Mouse (Mus musculus): ENCODE measurements at regions not wholly inside any gene's neighbourhood (a gene's known extent, or its start where the extent isn't known, plus 50 kb on each side); places are given as distances from the start of the nearest gene placed in this dataset.
A peak's percentile ranks its signal among the peaks of the same experiment; 100 is the strongest.

GRCm38 (mm10) chr10:92438621-92439394, 283.4 kb downstream of the Nedd1 start:
- Histone ChIP-seq H3K4me2 (ENCODE audit: low read depth, low read length) (no peak overlapping the region), H3K4me3 (ENCODE audit: low read depth, low read length) (no peak overlapping the region), H3K27ac (ENCODE audit: low read depth, low read length) (no peak overlapping the region), H3K27me3 (ENCODE audit: control insufficient read depth, insufficient read depth, low read length) (no peaks in the 10 kb centered on the region), H3K9ac (replicated peaks; ENCODE audit: low read depth, low read length) (no peak overlapping the region), H3K4me1 (ENCODE audit: control insufficient read depth, insufficient read depth, low read length) (no peaks in the 10 kb centered on the region), H3K36me3 (ENCODE audit: control insufficient read depth, insufficient read depth, low read length) (no peaks in the 10 kb centered on the region), H3K9me3 (ENCODE audit: control insufficient read depth, low read length) (no peaks in the 10 kb centered on the region)
- 33% methylated on average over 8 of the region's 8 CpGs for WGBS
- no peak for ATAC-seq (ENCODE audit: low read depth)

DNA sequence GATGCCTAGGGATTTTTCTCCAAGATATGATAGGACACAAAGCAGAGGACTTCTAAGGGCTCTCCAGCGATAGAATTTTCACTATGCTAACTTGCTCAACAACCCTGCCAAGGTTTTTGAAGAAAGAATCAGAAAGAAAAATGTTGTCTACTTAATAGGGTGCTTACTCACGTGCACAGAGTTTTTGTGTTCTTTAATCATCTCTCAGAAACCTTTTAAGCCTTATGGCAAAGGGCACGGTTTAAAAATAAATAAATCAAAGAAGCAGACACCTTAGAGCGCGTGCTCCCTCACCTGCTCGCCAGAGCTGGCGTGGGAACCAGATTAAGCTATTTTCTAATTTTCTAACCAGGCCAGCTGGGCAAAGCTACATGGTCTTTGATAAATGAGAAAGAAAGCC, 293.0 kb downstream of the Nedd1 start:
- 72% methylated on average over 7 of the region's 7 CpGs for WGBS
- no peaks in the 10 kb centered on the region for H3K9me3 ChIP-seq (ENCODE audit: control insufficient read depth, low read length)
- no peak overlapping the region for H3K9ac ChIP-seq (replicated peaks; ENCODE audit: low read depth, low read length)
- ATAC-seq (ENCODE audit: low read depth) = no peak
- no peak overlapping the region for H3K4me3 ChIP-seq (ENCODE audit: low read depth, low read length)
- no peaks in the 10 kb centered on the region for H3K36me3 ChIP-seq (ENCODE audit: control insufficient read depth, insufficient read depth, low read length)
- no peaks in the 10 kb centered on the region for H3K27me3 ChIP-seq (ENCODE audit: control insufficient read depth, insufficient read depth, low read length)
- no peak overlapping the region for H3K27ac ChIP-seq (ENCODE audit: low read depth, low read length)
- H3K4me2 ChIP-seq (ENCODE audit: low read depth, low read length) = no peak overlapping the region
- H3K4me1 ChIP-seq (ENCODE audit: control insufficient read depth, insufficient read depth, low read length) = no peaks in the 10 kb centered on the region

DNA sequence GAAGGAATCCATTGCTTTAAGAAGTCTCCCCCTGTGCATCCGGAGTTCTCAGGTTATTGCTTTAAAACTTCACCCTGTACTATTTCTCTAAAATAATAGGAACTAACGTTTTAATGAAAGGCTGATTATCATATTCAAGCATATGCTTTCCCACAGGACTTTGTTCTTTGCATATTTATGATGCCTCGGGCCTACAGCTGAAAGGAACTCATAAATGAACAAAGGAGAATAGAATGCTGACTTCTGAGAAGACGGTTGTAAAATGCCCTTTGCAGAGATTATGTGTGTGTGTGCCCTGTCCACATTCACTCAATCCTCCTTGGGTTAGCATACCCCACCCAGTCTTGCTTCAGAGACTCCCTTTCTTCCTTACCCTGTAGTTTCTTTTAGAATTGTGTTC, 294.2 kb downstream of the Nedd1 start:
- Histone ChIP-seq H3K4me3 (ENCODE audit: low read depth, low read length) (no peak overlapping the region), H3K27ac (ENCODE audit: low read depth, low read length) (no peak overlapping the region)
- WGBS = 10% methylated on average over 4 of the region's 4 CpGs

DNA sequence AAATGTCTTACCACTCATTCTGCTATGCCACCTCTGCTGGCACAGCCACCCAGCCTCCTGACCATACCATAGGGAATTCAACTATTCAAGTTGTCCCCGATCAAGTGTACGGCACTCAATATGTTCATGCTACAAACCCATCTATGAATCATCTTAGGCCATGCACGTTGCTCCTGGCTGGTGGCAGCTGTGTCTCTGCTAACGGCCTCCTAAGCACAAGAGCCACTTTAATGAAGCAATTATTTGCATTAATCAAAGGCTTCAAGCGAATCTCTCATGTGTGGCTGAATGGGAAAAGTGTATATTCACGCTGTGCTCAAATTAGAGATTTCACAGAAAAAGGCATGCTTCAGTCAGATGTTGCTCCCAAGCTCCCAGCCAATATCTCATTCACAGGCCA, 295.8 kb downstream of the Nedd1 start:
- Histone ChIP-seq H3K27me3 (ENCODE audit: control insufficient read depth, insufficient read depth, low read length) (no peaks in the 10 kb centered on the region), H3K27ac (ENCODE audit: low read depth, low read length) (no peak overlapping the region), H3K9me3 (ENCODE audit: control insufficient read depth, low read length) (no peaks in the 10 kb centered on the region), H3K4me3 (ENCODE audit: low read depth, low read length) (no peak overlapping the region), H3K36me3 (ENCODE audit: control insufficient read depth, insufficient read depth, low read length) (no peaks in the 10 kb centered on the region), H3K9ac (replicated peaks; ENCODE audit: low read depth, low read length) (no peak overlapping the region), H3K4me1 (ENCODE audit: control insufficient read depth, insufficient read depth, low read length) (no peaks in the 10 kb centered on the region), H3K4me2 (ENCODE audit: low read depth, low read length) (no peak overlapping the region)
- no peak for ATAC-seq (ENCODE audit: low read depth)
- 35% methylated on average over 6 of the region's 6 CpGs for WGBS

More for the DNA sequence above, 294.2 kb downstream of the Nedd1 start:
- Histone ChIP-seq H3K36me3 (ENCODE audit: control insufficient read depth, insufficient read depth, low read length) (no peaks in the 10 kb centered on the region), H3K9me3 (ENCODE audit: control insufficient read depth, low read length) (no peaks in the 10 kb centered on the region), H3K4me1 (ENCODE audit: control insufficient read depth, insufficient read depth, low read length) (no peaks in the 10 kb centered on the region), H3K9ac (replicated peaks; ENCODE audit: low read depth, low read length) (no peak overlapping the region), H3K27me3 (ENCODE audit: control insufficient read depth, insufficient read depth, low read length) (no peaks in the 10 kb centered on the region), H3K4me2 (ENCODE audit: low read depth, low read length) (no peak overlapping the region)
- no peak for ATAC-seq (ENCODE audit: low read depth)

DNA sequence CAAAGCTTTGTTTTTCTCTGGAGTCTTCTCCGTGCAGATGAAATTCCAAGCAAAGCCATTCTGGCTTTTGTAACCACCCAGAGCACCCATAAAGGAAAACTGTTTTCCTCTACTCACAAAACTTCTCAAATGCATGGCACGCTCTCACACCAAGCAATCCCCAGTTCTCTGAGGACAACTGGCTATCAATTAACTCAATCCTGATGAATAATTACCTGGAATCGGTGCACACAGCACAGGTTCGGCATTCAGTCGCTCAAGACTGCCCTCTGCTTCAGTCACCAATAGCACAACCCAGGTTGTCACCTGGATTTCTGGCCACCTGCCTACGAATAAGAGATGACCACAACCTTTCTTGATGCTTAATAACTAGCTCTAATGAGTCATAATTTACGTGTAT, 309.5 kb downstream of the Nedd1 start:
- Histone ChIP-seq H3K36me3 (ENCODE audit: control insufficient read depth, insufficient read depth, low read length) (no peaks in the 10 kb centered on the region), H3K9ac (replicated peaks; ENCODE audit: low read depth, low read length) (no peak overlapping the region), H3K4me3 (ENCODE audit: low read depth, low read length) (no peak overlapping the region), H3K4me1 (ENCODE audit: control insufficient read depth, insufficient read depth, low read length) (no peaks in the 10 kb centered on the region), H3K9me3 (ENCODE audit: control insufficient read depth, low read length) (no peaks in the 10 kb centered on the region), H3K4me2 (ENCODE audit: low read depth, low read length) (no peak overlapping the region), H3K27ac (ENCODE audit: low read depth, low read length) (no peak overlapping the region), H3K27me3 (ENCODE audit: control insufficient read depth, insufficient read depth, low read length) (no peaks in the 10 kb centered on the region)
- no peak for ATAC-seq (ENCODE audit: low read depth)
- WGBS = 89% methylated on average over 7 of the region's 7 CpGs

- Histone ChIP-seq H3K27ac (ENCODE audit: low read depth, low read length) (no peak overlapping the region), H3K9me3 (ENCODE audit: control insufficient read depth, low read length) (no peaks in the 10 kb centered on the region), H3K4me2 (ENCODE audit: low read depth, low read length) (no peak overlapping the region), H3K36me3 (ENCODE audit: control insufficient read depth, insufficient read depth, low read length) (no peaks in the 10 kb centered on the region), H3K9ac (replicated peaks; ENCODE audit: low read depth, low read length) (no peak overlapping the region), H3K4me1 (ENCODE audit: control insufficient read depth, insufficient read depth, low read length) (no peaks in the 10 kb centered on the region), H3K4me3 (ENCODE audit: low read depth, low read length) (no peak overlapping the region), H3K27me3 (ENCODE audit: control insufficient read depth, insufficient read depth, low read length) (no peaks in the 10 kb centered on the region)
- no peak for ATAC-seq (ENCODE audit: low read depth)
- 64% methylated on average over 5 of the region's 5 CpGs for WGBS
Observed at GRCm38 (mm10) chr10:92410813-92411325, 311.4 kb downstream of the Nedd1 start.

- no peak overlapping the region for H3K27ac ChIP-seq (ENCODE audit: low read depth, low read length)
- no peaks in the 10 kb centered on the region for H3K27me3 ChIP-seq (ENCODE audit: control insufficient read depth, insufficient read depth, low read length)
- 67% methylated on average over 15 of the region's 15 CpGs for WGBS
- H3K4me3 ChIP-seq (ENCODE audit: low read depth, low read length) = no peak overlapping the region
- H3K9ac ChIP-seq (replicated peaks; ENCODE audit: low read depth, low read length) = no peak overlapping the region
- H3K4me1 ChIP-seq (ENCODE audit: control insufficient read depth, insufficient read depth, low read length) = no peaks in the 10 kb centered on the region
- no peak for ATAC-seq (ENCODE audit: low read depth)
- no peaks in the 10 kb centered on the region for H3K9me3 ChIP-seq (ENCODE audit: control insufficient read depth, low read length)
- no peak overlapping the region for H3K4me2 ChIP-seq (ENCODE audit: low read depth, low read length)
- no peaks in the 10 kb centered on the region for H3K36me3 ChIP-seq (ENCODE audit: control insufficient read depth, insufficient read depth, low read length)
Observed at GRCm38 (mm10) chr10:92404697-92405293, 317.4 kb downstream of the Nedd1 start.

DNA sequence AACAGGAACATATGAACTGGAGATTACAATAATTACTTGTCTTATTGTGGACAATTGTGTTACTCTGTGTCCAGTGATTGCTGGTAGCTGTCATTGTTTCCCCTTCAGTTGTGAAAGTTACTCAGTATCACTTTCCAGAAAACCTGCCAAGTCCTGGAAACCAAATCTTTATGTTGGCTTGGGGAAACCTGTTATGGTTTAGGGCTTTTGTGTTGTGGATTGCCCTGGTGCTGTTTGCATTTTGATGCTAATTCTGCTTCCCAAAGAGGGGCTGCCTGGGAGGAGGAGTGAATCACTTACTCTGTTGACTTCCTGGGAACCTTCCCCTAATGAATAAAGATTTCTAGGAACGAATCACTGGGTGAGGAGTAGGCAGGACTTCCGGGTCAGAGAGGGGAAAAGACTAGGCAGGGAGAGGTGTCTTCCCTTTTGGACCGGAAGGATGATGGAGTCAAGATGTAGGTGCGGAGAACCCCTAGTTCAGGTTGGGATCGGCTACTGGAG, 321.6 kb downstream of the Nedd1 start:
- ATAC-seq (ENCODE audit: low read depth) = no peak
- WGBS = 63% methylated on average over 5 of the region's 5 CpGs
- H3K36me3 ChIP-seq (ENCODE audit: control insufficient read depth, insufficient read depth, low read length) = no peaks in the 10 kb centered on the region
- no peaks in the 10 kb centered on the region for H3K4me1 ChIP-seq (ENCODE audit: control insufficient read depth, insufficient read depth, low read length)
- no peak overlapping the region for H3K4me3 ChIP-seq (ENCODE audit: low read depth, low read length)
- no peak overlapping the region for H3K27ac ChIP-seq (ENCODE audit: low read depth, low read length)
- H3K4me2 ChIP-seq (ENCODE audit: low read depth, low read length) = no peak overlapping the region
- H3K9me3 ChIP-seq (ENCODE audit: control insufficient read depth, low read length) = no peaks in the 10 kb centered on the region
- H3K27me3 ChIP-seq (ENCODE audit: control insufficient read depth, insufficient read depth, low read length) = no peaks in the 10 kb centered on the region
- no peak overlapping the region for H3K9ac ChIP-seq (replicated peaks; ENCODE audit: low read depth, low read length)

DNA sequence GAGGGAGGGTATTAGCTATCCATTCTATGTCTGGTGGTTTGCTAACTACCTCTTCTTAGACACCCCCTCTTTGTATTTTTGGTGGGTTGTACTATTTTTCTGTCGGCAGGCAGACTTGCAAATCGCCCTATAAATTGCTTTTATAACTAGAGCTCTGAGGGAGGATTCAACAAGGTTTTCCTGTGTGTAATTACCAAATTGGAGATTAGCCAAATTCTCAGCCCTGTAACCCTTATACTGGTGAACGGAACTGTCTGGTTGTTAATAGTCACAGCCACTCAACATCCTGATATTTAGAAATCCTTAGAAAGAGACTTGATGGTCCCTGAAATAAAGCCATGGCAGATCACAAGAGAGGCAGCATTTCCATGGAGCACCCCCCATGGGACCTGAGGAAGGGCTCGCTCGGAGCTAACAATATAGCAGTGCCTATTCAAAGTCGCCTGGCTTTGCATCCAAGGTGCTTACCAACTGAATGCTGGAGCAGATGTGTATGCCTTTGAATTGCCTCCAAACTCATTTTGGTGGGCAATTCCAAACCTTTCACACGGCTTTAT, 333.0 kb downstream of the Nedd1 start:
- Histone ChIP-seq H3K4me1 (ENCODE audit: control insufficient read depth, insufficient read depth, low read length) (no peaks in the 10 kb centered on the region), H3K4me3 (ENCODE audit: low read depth, low read length) (no peak overlapping the region), H3K4me2 (ENCODE audit: low read depth, low read length) (no peak overlapping the region; the same call in 1 of the 2 replicates), H3K9me3 (ENCODE audit: control insufficient read depth, low read length) (no peaks in the 10 kb centered on the region), H3K27me3 (ENCODE audit: control insufficient read depth, insufficient read depth, low read length) (no peaks in the 10 kb centered on the region), H3K36me3 (ENCODE audit: control insufficient read depth, insufficient read depth, low read length) (no peaks in the 10 kb centered on the region), H3K27ac (ENCODE audit: low read depth, low read length) (no peak overlapping the region), H3K9ac (replicated peaks; ENCODE audit: low read depth, low read length) (no peak overlapping the region)
- WGBS = 22% methylated on average over 7 of the region's 7 CpGs
- ATAC-seq (ENCODE audit: low read depth) = peak; percentile 41; the same call in 1 of the 2 replicates
